Mouse (Mus musculus): ENCODE measurements around the gene Ldlrap1. TPM values are rescaled to one million over a fixed set of nuclear protein-coding genes. Genes with fewer than 3 reads are reported as not detected.

Ldlrap1 gene
- polyA plus RNA-seq, 1 experiment from 2014 or later, result 26.7 TPM

- WGBS, result 83% methylated on average over 7 of the region's 7 CpGs
- Histone ChIP-seq H3K9ac (ENCODE audit: low read length) (no peak overlapping the region), H3K4me2 (ENCODE audit: low read depth, low read length) (no peak overlapping the region), H3K4me1 (ENCODE audit: control insufficient read depth, insufficient read depth, low read length) (peaks cover 49% of the 10 kb centered on the region), H3K27ac (ENCODE audit: low read length) (no peak overlapping the region), H3K4me3 (replicated peaks; ENCODE audit: low read length) (no peak overlapping the region), H3K36me3 (ENCODE audit: control insufficient read depth, insufficient read depth, low read length) (no peaks in the 10 kb centered on the region), H3K9me3 (replicated peaks; ENCODE audit: control insufficient read depth, low read length) (no peaks in the 10 kb centered on the region), H3K27me3 (ENCODE audit: control insufficient read depth, insufficient read depth, low read length) (no peaks in the 10 kb centered on the region)
- no peak for ATAC-seq (ENCODE audit: insufficient read depth, low FRiP score)
These were observed 10.9 kb downstream of the Ldlrap1 start for GRCm38 (mm10) chr4:134756953-134757352.

GRCm38 (mm10) chr4:134754941-134755340, 12.9 kb downstream of the Ldlrap1 start:
- peak overlapping the region; percentile 12; the same call in 1 of the 2 replicates for H3K27ac ChIP-seq (ENCODE audit: low read length)
- peaks cover 42% of the 10 kb centered on the region for H3K4me1 ChIP-seq (ENCODE audit: control insufficient read depth, insufficient read depth, low read length)
- H3K4me2 ChIP-seq (ENCODE audit: low read depth, low read length), result no peak overlapping the region
- H3K36me3 ChIP-seq (ENCODE audit: control insufficient read depth, insufficient read depth, low read length), result no peaks in the 10 kb centered on the region
- 73% methylated on average over 13 of the region's 13 CpGs for WGBS
- H3K27me3 ChIP-seq (ENCODE audit: control insufficient read depth, insufficient read depth, low read length), result no peaks in the 10 kb centered on the region
- no peak for ATAC-seq (ENCODE audit: insufficient read depth, low FRiP score)
- no peaks in the 10 kb centered on the region for H3K9me3 ChIP-seq (replicated peaks; ENCODE audit: control insufficient read depth, low read length)
- H3K9ac ChIP-seq (ENCODE audit: low read length), result no peak overlapping the region; the same call in 1 of the 2 replicates
- H3K4me3 ChIP-seq (replicated peaks; ENCODE audit: low read length), result no peak overlapping the region

- WGBS, result 50% methylated on average over 10 of the region's 10 CpGs
- Histone ChIP-seq H3K27me3 (ENCODE audit: control insufficient read depth, insufficient read depth, low read length) (no peaks in the 10 kb centered on the region), H3K9ac (ENCODE audit: low read length) (no peak overlapping the region; the same call in 1 of the 2 replicates), H3K27ac (ENCODE audit: low read length) (peak overlapping the region; percentile 12; the same call in 1 of the 2 replicates), H3K4me3 (replicated peaks; ENCODE audit: low read length) (no peak overlapping the region), H3K4me1 (ENCODE audit: control insufficient read depth, insufficient read depth, low read length) (peaks cover 41% of the 10 kb centered on the region), H3K9me3 (replicated peaks; ENCODE audit: control insufficient read depth, low read length) (no peaks in the 10 kb centered on the region), H3K4me2 (ENCODE audit: low read depth, low read length) (no peak overlapping the region), H3K36me3 (ENCODE audit: control insufficient read depth, insufficient read depth, low read length) (no peaks in the 10 kb centered on the region)
- ATAC-seq (ENCODE audit: insufficient read depth, low FRiP score), result no peak
These were observed 13.5 kb downstream of the Ldlrap1 start for GRCm38 (mm10) chr4:134754371-134754770.

DNA sequence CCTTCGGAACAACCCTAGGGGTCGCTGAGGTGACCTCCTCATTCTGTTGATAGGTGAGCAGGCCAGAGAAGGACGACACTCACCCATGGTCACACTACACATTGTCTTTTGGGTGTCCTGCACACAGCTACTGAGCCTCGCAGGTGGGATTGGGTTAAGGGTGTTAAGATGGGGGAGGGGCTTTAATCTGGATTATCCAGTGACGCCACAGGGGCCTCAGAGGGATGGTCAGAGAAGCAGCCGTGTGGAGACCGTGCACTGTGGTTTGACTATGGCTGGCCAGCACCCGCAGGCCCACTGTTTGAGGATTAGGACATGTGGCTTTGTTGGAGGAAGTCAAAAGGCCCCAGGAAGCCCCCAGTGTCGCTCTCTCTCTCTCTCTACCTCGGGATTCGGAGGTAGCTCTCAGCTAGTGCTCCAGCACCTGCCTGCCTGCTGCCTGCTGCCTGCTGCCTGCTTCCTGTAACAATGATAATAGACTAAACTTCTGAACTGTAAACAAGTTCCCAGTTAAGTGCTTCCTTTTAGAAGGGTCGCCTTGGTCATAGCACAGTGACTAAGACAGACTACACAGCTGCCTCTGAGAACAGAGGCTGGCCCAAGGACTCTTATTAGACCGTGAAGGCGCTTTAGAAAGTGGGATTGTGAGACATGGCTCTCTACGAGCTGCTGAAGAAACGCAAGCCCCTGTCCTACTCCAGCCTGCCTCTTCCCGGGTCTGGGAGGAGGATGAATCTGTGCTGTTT, 14.1 kb downstream of the Ldlrap1 start:
- Histone ChIP-seq H3K4me3 (replicated peaks; ENCODE audit: low read length) (no peak overlapping the region), H3K36me3 (ENCODE audit: control insufficient read depth, insufficient read depth, low read length) (peaks cover 4% of the 10 kb centered on the region; the same call in 1 of the 2 replicates), H3K9me3 (replicated peaks; ENCODE audit: control insufficient read depth, low read length) (no peaks in the 10 kb centered on the region), H3K4me2 (ENCODE audit: low read depth, low read length) (no peak overlapping the region), H3K4me1 (ENCODE audit: control insufficient read depth, insufficient read depth, low read length) (peaks cover 41% of the 10 kb centered on the region), H3K27me3 (ENCODE audit: control insufficient read depth, insufficient read depth, low read length) (no peaks in the 10 kb centered on the region), H3K9ac (ENCODE audit: low read length) (no peak overlapping the region), H3K27ac (ENCODE audit: low read length) (peak overlapping the region; percentile 12; the same call in 1 of the 2 replicates)
- no peak for ATAC-seq (ENCODE audit: insufficient read depth, low FRiP score)
- WGBS, result 39% methylated on average over 17 of the region's 17 CpGs

- no peak overlapping the region for H3K4me2 ChIP-seq (ENCODE audit: low read depth, low read length)
- H3K27ac ChIP-seq (ENCODE audit: low read length), result no peak overlapping the region
- peaks cover 4% of the 10 kb centered on the region for H3K36me3 ChIP-seq (ENCODE audit: control insufficient read depth, insufficient read depth, low read length)
- no peak overlapping the region for H3K4me3 ChIP-seq (replicated peaks; ENCODE audit: low read length)
- 60% methylated on average over 11 of the region's 11 CpGs for WGBS
- peaks cover 38% of the 10 kb centered on the region for H3K4me1 ChIP-seq (ENCODE audit: control insufficient read depth, insufficient read depth, low read length)
- no peaks in the 10 kb centered on the region for H3K27me3 ChIP-seq (ENCODE audit: control insufficient read depth, insufficient read depth, low read length)
- no peak for ATAC-seq (ENCODE audit: insufficient read depth, low FRiP score)
- H3K9me3 ChIP-seq (replicated peaks; ENCODE audit: control insufficient read depth, low read length), result no peaks in the 10 kb centered on the region
- H3K9ac ChIP-seq (ENCODE audit: low read length), result no peak overlapping the region
These were observed 14.9 kb downstream of the Ldlrap1 start for GRCm38 (mm10) chr4:134752911-134753426.

- 66% methylated on average over 18 of the region's 18 CpGs for WGBS
- Histone ChIP-seq H3K36me3 (ENCODE audit: control insufficient read depth, insufficient read depth, low read length) (peaks cover 4% of the 10 kb centered on the region), H3K4me2 (ENCODE audit: low read depth, low read length) (no peak overlapping the region), H3K9ac (ENCODE audit: low read length) (no peak overlapping the region), H3K27me3 (ENCODE audit: control insufficient read depth, insufficient read depth, low read length) (no peaks in the 10 kb centered on the region), H3K9me3 (replicated peaks; ENCODE audit: control insufficient read depth, low read length) (no peaks in the 10 kb centered on the region), H3K4me1 (ENCODE audit: control insufficient read depth, insufficient read depth, low read length) (peaks cover 38% of the 10 kb centered on the region), H3K4me3 (replicated peaks; ENCODE audit: low read length) (no peak overlapping the region), H3K27ac (ENCODE audit: low read length) (no peak overlapping the region)
- no peak; the same call in 1 of the 2 replicates for ATAC-seq (ENCODE audit: insufficient read depth, low FRiP score)
These were observed 16.0 kb downstream of the Ldlrap1 start for GRCm38 (mm10) chr4:134751682-134752380.

GRCm38 (mm10) chr4:134750825-134751224, 17.0 kb downstream of the Ldlrap1 start:
- H3K27me3 ChIP-seq (ENCODE audit: control insufficient read depth, insufficient read depth, low read length), result no peaks in the 10 kb centered on the region
- H3K36me3 ChIP-seq (ENCODE audit: control insufficient read depth, insufficient read depth, low read length), result peaks cover 9% of the 10 kb centered on the region
- no peak for ATAC-seq (ENCODE audit: insufficient read depth, low FRiP score)
- peaks cover 38% of the 10 kb centered on the region for H3K4me1 ChIP-seq (ENCODE audit: control insufficient read depth, insufficient read depth, low read length)
- H3K9ac ChIP-seq (ENCODE audit: low read length), result no peak overlapping the region
- H3K4me3 ChIP-seq (replicated peaks; ENCODE audit: low read length), result no peak overlapping the region
- no peaks in the 10 kb centered on the region for H3K9me3 ChIP-seq (replicated peaks; ENCODE audit: control insufficient read depth, low read length)
- no peak overlapping the region for H3K4me2 ChIP-seq (ENCODE audit: low read depth, low read length)
- 72% methylated on average over 6 of the region's 6 CpGs for WGBS
- peak overlapping the region; percentile 76 for H3K27ac ChIP-seq (ENCODE audit: low read length)

DNA sequence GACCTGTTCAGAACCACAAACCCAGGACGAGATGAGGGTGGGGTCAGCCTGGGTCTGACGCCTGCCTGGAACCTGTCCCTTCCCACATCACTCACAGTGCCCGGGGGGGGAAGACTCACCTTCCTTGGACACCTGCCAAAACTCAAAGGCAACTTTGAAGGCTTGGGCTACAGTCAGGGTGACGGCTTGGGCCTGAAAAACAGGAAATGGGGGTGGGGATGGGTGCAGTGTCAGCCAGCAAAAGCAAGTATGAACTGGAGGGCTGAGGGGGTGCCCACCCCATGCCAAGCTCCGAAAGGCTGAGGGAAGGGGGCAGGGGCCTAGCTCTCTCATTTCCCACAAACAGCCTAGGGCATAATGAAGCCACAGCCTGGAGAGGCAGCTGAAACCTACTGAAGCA, 17.6 kb downstream of the Ldlrap1 start:
- Histone ChIP-seq H3K36me3 (ENCODE audit: control insufficient read depth, insufficient read depth, low read length) (peaks cover 9% of the 10 kb centered on the region), H3K27me3 (ENCODE audit: control insufficient read depth, insufficient read depth, low read length) (no peaks in the 10 kb centered on the region), H3K4me2 (ENCODE audit: low read depth, low read length) (no peak overlapping the region), H3K9ac (ENCODE audit: low read length) (no peak overlapping the region), H3K27ac (ENCODE audit: low read length) (peak overlapping the region; percentile 76), H3K4me3 (replicated peaks; ENCODE audit: low read length) (no peak overlapping the region), H3K4me1 (ENCODE audit: control insufficient read depth, insufficient read depth, low read length) (peaks cover 38% of the 10 kb centered on the region), H3K9me3 (replicated peaks; ENCODE audit: control insufficient read depth, low read length) (no peaks in the 10 kb centered on the region)
- 38% methylated on average over 5 of the region's 5 CpGs for WGBS
- ATAC-seq (ENCODE audit: insufficient read depth, low FRiP score), result no peak
